Mouse (Mus musculus): ENCODE results near the gene Gpcpd1.
"Not testable (repeated sequence)": the region's sequence is repeated elsewhere in the genome, so short reads cannot be mapped to it uniquely, and the experiment has no call there.

Gene Gpcpd1

DNA sequence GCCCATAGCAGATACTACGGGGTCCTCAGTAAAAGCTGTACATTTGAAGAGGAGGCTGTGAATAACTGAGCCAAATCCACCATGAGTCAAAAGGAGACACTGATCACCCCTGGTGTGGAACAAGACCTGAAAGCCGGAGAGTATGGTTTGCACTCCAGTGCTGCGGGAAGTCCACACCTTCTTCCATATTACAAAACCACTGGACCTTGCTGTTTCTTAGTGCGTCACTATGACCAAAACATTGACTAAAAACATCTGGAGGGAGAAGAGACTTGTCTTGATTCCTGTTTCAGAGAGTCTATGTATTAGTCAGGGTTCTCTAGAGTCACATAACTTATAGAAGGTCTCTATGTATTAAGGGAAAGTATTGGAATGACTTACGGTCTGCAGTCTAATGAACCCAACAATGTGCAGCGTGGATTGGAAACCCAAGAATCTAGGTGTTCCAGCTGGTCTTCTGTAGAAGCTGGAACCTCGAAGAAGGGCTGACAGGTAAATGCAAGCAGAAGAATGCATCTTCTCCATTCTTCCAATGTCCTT lies at the start of gene Gpcpd1:
Gpcpd1 (minus strand) TSS at position 490 of the 540 bp plus-strand sequence.
- no peak for DNase-seq

DNA sequence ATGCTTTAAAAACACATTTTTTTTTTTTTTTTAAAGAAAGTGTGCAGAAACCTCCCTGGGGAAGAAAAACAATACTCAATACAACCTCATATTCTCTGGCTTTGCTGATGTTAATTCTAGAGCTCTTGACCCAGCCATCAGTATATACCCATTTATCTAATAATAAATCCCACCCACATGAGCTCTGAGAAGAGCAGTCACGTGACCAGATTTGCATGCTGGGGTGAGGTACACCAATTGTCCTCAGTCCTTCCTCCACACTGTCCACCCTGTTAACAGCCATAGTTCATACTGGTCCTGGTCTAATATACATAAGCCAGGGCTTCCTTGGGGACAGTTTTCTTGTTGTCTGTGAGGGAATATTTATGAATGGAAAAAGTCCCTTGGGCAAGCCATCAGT lies 49.0 kb upstream of the Gpcpd1 start:
- DNase-seq = no peak

DNA sequence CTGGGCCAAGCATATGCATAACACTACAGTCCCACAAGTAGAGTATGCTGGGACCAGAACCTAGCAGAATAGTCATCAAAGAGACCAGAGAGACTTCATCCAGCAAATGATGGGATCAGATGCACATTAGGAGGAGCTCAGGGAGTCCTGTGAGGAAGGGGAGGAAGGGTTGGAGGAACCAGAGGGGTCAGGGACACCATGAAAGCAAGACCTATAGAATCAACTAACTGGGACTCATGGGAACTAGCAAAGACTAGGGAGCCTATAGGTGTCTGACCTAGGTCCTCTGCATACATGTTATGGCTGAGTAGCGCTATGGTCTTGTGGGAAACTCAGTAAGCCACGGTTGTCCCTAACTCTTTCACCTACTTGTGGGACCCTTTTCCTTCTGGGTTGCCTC lies 41.1 kb upstream of the Gpcpd1 start:
- no peak for DNase-seq

DNA sequence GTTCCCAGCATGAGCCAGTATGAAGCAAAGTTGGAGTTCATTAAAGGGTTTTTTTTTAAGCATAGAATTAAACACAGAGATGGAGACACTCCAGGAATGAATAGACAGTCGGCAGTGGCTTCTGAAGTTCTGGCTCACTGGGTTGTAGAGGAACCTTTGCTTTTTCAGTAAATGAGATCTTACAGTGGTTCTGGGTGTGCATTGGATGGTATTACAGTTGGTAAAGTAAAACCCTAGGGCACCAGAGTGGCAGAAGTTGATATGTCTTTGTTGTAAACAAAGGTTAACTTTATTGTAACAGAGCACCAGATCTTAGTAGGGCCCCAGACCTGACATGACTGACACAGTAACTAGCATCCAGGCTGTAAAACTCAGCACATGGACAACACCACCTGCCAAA lies 35.6 kb upstream of the Gpcpd1 start:
- DNase-seq = no peak

DNA sequence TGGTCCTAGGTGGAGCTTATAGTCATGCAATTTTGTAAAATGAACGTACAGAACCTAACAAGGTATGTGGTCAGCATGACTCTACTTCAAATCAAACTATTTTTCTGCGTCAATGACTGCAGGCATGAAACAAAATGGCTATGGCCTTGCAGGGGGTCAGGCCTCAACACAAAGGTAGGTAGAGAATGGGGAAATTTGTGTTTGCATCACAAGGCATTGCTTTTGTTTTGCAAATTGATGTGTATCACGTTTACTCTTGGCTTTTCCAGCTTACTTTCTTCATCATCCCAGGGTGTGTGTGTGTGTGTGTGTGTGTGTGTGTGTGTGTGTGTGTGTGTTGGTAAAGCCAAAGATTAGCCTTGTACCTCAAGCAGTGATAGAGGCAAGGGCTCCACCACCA lies 30.2 kb upstream of the Gpcpd1 start:
- DNase-seq = no peak

DNA sequence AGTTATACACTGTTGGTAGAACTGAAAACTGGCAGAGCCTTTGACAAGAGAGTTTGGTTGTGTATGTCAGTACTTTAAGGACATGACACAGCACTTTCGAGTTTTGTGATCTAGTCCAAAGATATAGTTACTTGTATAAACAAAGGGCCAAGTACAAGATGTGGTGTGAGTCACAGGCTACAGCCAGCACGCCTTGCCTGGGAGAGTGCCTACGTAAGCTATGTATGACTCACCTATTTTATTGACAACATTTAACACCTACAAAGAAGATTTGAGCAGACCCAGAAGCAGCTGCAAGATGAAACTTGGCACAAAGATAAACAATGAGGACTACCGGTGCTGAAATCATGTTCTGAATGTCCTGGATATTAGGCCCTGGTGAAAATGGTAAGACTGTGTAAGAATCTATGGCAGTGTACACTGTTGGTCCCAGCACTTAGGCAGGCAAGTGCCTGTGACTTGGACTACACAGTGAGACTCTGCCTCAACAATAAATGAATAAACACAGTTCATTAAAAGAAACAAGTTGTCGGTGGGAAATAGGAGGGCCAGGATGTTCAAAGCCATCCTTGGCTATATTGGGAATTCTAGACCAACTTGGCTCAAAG lies 26.2 kb upstream of the Gpcpd1 start:
- no peak for DNase-seq

DNA sequence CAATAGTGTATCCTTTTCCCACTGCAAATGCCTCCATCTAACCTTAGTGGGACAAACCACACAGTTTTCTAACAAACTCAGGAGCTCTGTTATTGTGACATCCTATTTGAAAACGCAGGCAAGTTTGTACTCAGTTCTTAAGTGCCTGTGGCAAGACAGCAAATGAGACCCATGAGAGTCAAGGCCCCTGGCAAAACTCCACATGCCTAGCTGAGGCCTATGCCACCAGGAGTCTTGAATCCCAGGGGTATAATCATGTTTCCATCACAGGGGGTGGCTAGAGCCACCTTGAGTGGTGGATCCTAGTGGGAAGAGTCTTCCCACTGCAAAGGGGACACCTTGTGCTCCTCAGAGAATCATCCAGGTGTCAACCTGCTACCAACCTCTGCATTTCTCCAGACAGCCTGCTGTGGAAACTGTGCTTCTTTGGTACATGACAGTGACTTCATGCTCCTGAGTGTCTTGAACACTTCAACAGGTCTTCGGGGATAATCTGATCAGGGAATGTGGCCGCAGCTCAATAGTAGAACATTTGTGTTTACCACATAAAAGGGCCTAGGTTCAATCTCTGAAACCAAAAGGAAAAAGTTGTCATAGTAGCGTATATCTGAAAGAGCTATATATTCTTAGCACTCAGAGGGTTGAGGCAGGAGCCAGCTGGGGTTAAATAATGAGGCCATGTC lies 24.2 kb upstream of the Gpcpd1 start:
- no peak for DNase-seq

DNA sequence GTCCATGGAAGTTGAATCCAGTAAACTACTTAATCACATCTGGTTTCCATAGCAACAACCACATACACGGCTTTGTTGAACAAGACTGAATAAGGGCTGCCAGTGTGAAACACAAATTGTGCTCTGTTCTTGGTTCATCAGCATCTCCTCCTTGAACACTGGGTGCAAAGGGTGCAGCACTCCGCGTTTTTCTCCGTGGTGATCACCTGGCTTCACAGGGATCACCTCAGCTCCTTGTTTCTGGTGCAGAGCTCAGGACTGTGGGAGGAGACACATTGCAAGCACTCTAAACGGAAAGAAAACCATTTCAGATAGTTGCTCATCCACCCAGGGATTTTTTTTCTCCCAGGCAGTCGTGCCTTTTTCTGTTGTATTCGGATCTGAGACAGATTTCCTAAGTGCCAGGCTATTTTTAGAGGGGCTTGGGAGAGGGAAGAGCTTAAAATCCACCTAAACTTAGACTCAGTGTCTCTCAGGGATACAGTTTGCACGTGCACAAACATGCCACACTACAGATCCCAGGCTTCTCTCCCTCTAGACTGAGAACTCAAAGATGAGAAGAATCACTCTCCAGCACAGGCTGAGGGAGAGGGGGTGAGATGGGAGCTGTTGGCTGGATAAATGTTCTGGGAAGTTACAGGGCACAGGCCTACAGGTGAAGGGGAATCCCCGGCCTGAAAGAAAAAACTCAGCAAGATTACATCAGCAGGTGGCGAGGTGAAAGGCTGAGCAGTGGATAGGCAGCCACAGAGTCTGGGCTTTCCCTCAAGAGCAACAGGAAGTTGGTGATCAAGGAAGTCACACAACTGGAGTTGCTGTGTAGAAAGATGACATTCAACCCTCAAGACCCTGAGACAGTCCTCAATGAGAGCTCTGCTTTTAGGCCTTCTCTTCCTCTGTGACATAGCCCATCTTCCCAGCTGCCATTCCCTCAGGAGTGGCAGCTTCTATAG lies 19.9 kb upstream of the Gpcpd1 start:
- DNase-seq = peak; percentile 9 to 37

DNA sequence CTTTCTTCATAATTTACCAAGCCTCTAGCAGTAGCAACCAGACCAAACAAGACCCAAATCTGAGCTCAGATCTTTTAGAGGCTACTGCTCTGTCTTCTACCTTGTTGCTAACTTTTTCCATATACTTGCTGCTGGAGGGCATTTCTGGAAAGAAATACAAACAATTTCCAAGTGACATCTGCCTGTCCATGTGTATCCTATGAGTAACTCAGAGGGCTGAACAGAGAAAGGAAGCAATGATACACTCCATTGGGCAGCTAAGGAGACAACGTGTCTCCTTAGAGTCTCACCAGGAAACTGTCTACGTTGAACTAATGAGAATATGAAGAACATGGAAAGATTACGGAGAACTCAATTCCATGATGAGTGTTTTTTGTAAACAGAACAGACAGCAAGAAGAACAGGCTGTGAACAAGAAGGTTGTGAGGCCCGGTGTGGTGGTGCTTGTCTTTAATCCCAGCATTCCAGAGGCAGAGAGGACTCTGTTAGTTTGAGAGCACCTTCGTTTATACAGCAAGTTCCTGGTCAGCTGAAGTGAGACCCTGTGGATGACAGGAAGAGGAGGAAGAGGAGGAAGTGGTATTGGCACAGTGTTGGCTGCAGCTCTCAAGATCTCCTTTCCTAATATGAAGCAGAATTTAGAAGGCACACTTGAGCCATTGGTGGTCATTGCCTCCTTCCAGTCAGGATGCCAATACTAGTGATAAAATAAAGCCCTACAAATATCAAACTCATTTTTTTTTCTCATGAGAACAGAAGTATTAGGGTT lies 18.4 kb upstream of the Gpcpd1 start:
- no peak for DNase-seq

DNA sequence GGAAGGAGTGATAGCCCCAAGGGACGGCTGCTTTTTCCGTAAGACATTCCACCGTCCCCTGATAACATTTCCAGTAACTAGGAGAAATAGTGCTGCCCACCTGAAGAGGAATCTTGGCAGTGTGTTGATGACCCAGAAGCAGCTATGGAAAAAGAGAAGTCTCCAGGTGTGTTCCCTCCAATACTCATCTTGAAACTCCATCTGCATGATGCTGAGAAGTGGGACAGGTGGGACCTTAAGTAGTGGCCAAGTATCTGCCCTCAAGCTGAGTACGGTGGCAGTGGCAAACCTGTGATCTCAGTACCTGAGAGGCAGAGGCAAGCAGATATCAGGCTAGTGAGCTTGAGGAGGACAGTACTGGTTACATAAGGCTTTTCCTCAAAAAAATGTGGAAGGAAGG lies 17.4 kb upstream of the Gpcpd1 start:
- DNase-seq = no peak

DNA sequence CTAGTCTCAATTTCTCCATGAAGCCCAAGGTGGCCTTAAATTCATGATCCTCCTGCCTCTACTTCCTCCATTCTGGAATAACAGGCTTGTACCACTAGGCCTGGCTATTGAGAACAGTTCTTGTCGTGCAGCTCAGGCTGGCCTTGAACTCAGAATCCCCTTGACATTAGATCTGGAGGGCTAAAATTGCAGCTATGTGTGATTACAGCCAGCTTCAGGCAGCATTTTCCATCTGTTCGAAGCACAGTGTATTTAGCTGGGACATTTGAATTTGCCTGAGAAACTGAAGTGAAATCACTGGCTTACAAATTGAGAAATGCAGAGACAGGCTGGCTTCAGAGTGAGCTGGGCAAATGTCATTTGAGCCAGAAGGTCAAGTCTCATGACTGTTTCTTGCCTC lies 16.2 kb upstream of the Gpcpd1 start:
- no peak for DNase-seq

DNA sequence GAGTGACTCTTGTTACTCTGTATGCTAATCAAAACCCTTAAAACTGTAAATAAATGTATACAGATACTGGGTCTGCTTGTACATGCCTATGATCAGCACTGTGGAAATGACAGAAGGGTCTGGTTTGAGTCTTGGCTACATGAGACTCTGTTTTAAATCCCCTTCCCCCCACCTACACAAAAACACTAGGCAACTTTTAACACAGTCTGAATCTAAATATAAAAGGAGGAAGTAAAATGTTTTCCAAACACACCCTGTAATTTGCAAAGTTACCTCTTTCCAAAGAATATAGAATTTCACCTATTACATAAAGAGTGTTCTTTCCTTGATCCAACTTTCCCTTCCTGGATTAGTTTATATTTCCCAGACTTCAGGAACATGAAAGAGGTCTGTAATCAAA lies 14.2 kb upstream of the Gpcpd1 start:
- DNase-seq = no peak

DNA sequence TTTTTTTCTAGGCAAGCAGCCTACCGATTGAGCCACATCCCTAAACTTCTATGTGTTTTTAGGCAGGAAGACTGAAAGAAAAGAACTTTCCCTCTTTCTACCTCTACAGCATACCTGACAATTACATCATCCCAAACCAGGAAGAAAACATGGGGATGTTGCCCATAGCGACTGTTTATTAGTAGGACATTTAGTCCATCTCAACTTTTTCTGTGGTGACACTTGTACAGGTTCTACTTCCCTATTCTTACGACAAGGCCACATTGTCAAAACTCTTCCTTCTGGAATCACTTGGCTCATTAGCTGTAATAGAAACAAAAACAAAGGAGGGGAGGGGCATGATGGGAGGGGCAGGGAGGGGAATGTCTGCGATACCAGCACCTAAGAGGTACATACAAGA lies 12.6 kb upstream of the Gpcpd1 start:
- DNase-seq = no peak

DNA sequence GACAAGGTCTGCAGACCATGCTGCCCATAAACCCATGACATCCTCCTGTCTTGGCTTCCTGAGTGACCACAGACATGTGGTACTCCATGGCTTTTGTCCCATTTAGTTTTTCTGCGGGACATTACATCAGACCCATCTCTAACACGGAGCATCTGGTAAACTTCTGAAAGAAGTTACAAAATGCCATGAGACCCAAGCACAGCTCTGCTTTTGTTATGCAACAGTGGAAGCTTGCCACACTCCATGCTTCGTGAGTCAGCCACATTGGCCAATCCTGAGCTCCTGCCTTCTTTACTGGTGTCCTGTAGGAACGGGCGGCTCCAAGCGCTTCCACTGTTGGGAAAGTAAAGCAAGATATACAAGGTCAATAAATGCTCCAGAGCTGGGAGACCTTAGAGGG lies 11.6 kb upstream of the Gpcpd1 start:
- no peak for DNase-seq

DNA sequence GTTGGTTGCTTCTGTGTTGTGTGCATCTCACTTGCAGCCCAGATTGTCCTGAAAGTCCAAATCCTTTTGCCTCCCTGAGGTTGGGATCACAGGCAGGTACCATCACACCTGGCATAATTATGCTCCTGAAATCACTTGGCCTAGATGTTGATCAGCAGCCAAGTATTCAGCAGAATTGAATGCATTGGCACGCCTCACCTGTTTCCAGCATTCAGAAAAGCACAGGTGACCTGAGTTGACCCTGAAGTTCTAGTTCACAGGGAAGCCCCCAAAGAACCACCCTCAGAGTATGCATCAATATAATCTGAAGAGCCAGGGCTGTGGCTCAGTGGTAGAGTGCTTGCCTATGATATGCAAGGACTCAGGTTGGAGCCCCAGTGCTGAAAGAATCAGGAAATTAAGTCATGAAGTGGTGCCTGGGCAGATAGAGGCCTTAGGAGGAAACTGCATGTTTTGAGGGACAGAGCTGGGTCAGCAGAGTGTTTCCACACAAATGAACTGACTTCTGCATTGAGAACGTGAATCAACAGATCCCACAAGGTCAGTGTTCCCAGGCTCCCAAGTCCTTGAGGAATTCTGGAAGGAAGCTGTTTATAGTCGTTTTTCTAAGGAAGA lies 10.4 kb upstream of the Gpcpd1 start:
- DNase-seq = peak; percentile 43 to 59

DNA sequence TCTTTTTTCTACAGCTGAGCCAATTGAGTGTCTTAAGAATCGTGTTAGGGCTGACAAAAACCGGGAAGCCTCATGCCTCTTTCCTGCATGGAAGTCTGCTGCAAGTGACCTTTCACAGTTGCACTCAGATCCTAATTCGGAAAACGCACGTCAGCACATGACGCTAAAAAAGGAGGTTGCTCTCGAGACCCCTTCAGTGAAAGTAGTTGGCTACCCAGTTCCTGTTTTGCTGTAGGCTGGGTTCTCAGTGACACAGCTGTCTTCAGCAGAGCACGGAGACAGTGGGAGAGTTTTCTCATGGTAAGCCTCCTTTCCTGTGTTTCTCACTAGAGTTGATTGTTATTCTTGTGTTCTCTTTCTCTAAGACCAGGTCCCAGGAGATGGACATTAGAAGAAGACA lies 9.7 kb upstream of the Gpcpd1 start:
- DNase-seq = peak in 1 of 2 experiments; percentile 46

DNA sequence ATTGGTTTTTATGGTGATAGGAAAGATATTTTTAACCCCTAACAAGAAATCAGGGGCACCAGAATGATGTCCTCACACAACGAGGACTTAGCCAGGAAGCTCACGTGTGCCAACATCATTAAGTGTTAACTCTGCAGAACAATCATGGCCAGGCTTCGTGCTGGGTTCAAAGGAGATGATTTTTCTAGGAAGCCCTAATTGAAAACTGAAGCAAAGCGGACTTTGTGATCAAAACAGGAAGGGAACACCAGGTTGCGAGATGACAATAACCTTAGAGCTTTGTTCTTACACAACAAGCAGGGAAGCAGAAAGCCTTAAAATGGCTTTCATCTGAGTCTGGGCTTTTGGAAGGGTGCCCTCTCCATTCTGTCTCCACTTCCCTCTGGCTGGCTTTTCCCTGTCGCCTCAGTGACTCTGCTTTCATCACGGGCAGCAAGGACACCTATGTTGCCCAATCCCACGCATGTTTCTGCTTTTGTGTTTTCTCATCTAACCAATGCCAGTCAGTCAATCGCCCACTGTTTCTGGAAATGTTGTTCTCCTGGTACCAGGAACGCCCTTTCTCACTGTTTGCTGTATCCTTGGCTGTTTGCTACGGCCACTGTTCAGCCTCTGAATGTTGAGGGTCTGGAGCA lies 8.2 kb upstream of the Gpcpd1 start:
- DNase-seq = no peak

DNA sequence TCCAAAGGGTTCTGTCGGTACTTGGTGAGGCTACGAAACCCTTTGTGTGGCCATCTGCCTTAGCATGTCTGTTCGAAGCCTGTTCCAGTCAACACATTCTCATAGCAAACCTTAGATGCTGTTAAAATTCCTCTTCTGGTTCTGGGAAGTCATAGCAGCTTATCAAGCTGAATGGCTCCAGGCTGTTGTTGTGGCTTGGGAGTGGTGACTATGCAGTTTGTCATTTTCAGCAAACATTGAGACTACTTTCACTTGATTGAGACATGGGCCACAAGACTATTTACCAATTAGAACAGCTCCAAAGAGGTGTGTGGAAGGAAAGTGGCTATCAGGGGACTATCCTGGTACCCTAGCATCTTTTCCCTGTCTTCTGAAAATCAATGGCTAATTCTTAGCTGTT lies 4.6 kb upstream of the Gpcpd1 start:
- no peak for DNase-seq

DNA sequence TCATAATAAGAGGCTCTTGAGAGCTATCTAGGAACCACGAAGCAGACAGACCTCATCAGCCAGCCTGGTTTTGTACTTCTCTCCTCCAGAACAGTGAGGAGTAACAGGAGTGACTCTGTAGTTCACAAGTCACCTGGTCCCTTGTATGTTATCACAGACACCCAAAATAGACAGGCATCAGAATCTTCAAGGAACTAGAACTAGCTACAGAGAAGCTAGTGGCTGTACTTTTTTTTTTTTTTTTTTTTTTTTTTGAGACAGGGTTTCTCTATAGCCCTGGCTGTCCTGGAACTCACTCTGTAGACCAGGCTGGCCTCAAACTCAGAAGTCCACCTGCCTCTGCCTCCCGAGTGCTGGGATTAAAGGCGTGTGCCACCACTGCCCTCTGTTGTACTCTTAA lies 4.0 kb upstream of the Gpcpd1 start:
- not testable (repeated sequence) for DNase-seq

DNA sequence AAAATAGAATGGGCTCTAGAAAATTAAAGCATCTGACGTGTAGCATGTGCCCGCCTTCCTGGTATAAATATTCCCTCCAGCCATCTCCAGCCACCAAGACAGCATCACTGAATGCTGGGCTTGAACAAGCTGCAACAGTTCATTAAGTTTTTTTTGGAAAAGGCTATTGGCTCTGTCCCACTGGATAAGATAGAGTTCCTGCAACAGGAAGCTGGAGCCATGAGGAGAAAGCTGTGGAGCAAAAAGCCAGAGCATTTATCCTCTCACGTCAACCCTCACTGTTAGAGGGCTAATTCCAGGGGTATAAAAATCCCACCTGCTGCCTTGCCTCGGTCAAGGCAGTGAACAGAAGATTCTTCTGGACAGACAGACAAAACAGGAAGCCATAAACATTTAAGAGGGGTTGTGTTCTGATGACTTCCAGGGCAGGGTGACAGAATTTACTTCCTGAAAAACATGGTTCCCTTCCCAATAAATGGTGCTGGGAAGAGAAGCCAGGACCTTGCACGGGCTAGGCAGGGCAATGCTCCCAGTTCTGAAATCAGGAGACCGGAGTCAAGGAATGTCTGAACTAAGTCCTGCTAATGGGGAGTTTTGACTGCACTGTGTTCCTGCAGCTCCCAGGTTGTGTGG lies 2.5 kb upstream of the Gpcpd1 start:
- DNase-seq = no peak

DNA sequence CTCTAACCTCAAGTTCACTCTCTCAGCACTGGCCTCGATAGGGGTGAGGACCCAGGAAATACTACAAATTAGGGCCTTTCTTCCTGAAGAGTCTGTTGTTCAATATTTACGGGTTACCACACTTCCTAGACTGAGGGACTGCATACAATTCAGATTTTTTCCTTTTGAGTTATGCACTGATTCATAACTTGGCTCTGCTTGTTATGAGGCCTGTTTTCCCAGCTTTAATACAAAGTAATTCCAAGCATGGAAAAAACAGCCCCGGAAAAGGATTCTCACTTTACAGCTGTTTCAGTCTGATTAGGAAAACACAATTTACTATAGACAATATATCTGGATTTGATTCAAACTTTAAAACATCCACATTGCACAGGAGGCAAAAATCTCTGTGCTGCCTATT lies 1.5 kb downstream of the Gpcpd1 start:
- DNase-seq = no peak

Measured in kidney, postnatal 25 days (tissue).